Mouse (Mus musculus) leukemia stem cell, adult 10-12 weeks (primary cell): ENCODE data around the gene Col5a1. TPM values are rescaled to one million over a fixed set of nuclear protein-coding genes. Genes with fewer than 3 reads are reported as not detected.

Experiments used
- polyA plus RNA-seq: library from polyadenylated mRNA; stranded (reverse); fragments of >175 nt; gene quantifications from 2 replicates; pipeline ENCODE4 v1.2.3, GENCODE M21; 2012; ENCODE audit warnings: low replicate concordance

The Col5a1 gene
- 22.7 and 60.7 TPM in 2 replicates for polyA plus RNA-seq

DNA sequence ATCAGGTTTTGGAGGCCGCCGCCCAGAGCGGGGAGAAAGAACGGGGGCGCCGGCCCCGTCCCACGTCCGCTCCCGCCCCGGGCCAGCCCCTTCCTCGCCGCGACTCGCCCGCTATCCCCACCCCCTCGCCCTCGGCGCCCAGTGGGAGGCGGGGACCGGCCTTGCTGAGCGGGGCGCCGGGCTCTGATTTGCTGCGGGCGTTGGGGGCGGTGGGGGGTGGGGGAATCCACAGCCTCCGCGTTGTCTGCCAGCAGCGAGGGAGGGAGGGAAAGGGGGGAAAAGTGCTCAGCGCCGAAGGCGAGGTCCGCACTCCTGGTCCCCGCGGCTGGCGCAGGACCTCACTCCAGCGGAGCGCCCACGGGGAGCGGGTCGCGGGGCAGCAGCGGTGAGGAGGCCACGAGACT is at the start of gene Col5a1:
Gene Col5a1, plus strand, starts transcription at position 278 of the 404 bp plus-strand sequence.

DNA sequence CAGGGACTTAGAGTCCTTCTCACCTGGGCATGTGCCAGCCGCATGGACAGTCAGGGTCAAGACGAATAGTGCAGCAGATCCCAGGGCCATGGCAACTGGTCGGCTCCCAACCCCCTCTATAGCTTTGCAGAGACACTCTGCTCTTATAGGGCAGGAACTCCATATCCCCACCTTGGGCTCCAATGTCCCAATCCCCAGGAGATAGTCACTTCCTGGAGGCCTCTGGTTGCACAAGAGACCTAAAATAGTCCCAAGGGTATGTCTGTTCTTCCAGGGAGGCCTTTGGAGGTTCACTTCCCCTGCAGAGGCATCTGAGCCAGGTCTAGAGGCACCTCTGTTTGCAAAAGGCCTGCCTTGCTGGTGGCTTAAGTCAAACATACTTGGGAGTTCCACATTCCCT is 198.5 kb downstream of the Col5a1 start, which contains the start of gene Fcnb:
Gene Fcnb, minus strand, starts transcription at position 118 of the 400 bp plus-strand sequence.

Other genes starting within 250 kb of the Col5a1 start
- gene Rxra, start 210.0 kb upstream of the Col5a1 start, polyA plus RNA-seq: 24.8 and 32.8 TPM in 2 replicates
- 0.46 and 1.1 TPM in 2 replicates for gene Fcnb, start 198.5 kb downstream of the Col5a1 start, polyA plus RNA-seq